Mouse (Mus musculus) testis, postnatal 14 days (tissue): ENCODE results near the gene Olfr1262.

Source experiments
- DNase-seq: peaks from one replicate; pipeline ENCODE4 v3.0.0; 2021; ENCODE audit warnings: low spot score

The Olfr1262 gene

GRCm38 (mm10) chr2:89999845-90000244 lies at the start of gene Olfr1262:
Olfr1262 (plus strand) TSS chr2:90000145.
- DNase-seq: no peak

GRCm38 (mm10) chr2:89974184-89974583 lies 25.8 kb upstream of the Olfr1262 start, which contains the start of gene Olfr1260:
Olfr1260 (plus strand) TSS chr2:89974340.
- no peak for DNase-seq

- no peak for DNase-seq
Observed at GRCm38 (mm10) chr2:89977709-89978108, 22.2 kb upstream of the Olfr1262 start.

GRCm38 (mm10) chr2:89990921-89991320 lies 9.0 kb upstream of the Olfr1262 start, which contains the start of gene Olfr1261:
Olfr1261 (plus strand) TSS chr2:89991221.
- DNase-seq: no peak

GRCm38 (mm10) chr2:90011831-90012230 lies 11.9 kb downstream of the Olfr1262 start, which contains the start of gene Olfr1263:
Olfr1263 (plus strand) TSS chr2:90012131.
- DNase-seq: no peak

GRCm38 (mm10) chr2:90025477-90025876 lies 25.5 kb downstream of the Olfr1262 start, which contains the start of gene Olfr1264:
Olfr1264 (minus strand) TSS chr2:90025577.
- no peak for DNase-seq

GRCm38 (mm10) chr2:90035037-90035436 lies 35.1 kb downstream of the Olfr1262 start, which contains the start of gene Olfr1265:
Olfr1265 (plus strand) TSS chr2:90035337.
- DNase-seq: no peak
